Mouse (Mus musculus) heart, postnatal 0 days (tissue): ENCODE data around the gene Kctd7. TPM values are rescaled to one million over a fixed set of nuclear protein-coding genes. Genes with fewer than 3 reads are reported as not detected.
A peak's percentile ranks its signal among the peaks of the same experiment; 100 is the strongest.

ENCODE experiments used
- ATAC-seq: fragments of 200-750 bp; cut with Nextera tagmentation; 2 replicates; pipeline ENCODE4 v1.8.0; 2017; ENCODE audit warnings: low read depth, moderate number of reproducible peaks, moderate library complexity; ENCODE audit not compliant: insufficient read depth
- DNase-seq: peaks from one replicate; pipeline ENCODE4 v3.0.0-alpha.2; 2016; ENCODE audit warnings: low spot score
- H3K27ac ChIP-seq: fragments of 300-500 bp; sonication (generic); 2 replicates; pipeline ENCODE4 v1.5.1; 2014; ENCODE audit warnings: low read depth, mild to moderate bottlenecking
- H3K27me3 ChIP-seq: fragments of 300-500 bp; sonication (generic); 2 replicates; pipeline ENCODE4 v1.6.1; 2014; ENCODE audit warnings: low read length, mixed read lengths; ENCODE audit not compliant: control insufficient read depth, insufficient read depth
- H3K36me3 ChIP-seq: fragments of 300-500 bp; sonication (generic); replicated peaks from 2 replicates; pipeline ENCODE4 v1.6.1; 2014; ENCODE audit warnings: low read length, mixed read lengths; ENCODE audit not compliant: control insufficient read depth, insufficient read depth
- H3K4me1 ChIP-seq: fragments of 300-500 bp; sonication (generic); 2 replicates; pipeline ENCODE4 v1.6.1; 2014; ENCODE audit warnings: antibody characterized with exemption; ENCODE audit not compliant: control insufficient read depth, insufficient read depth
- H3K4me2 ChIP-seq: fragments of 300-500 bp; sonication (generic); 2 replicates; pipeline ENCODE4 v1.6.1; 2014; ENCODE audit warnings: low read depth, mild to moderate bottlenecking, low read length, moderate library complexity
- H3K4me3 ChIP-seq: fragments of 300-500 bp; sonication (generic); 2 replicates; pipeline ENCODE4 v1.5.1; 2014; ENCODE audit warnings: low read depth, low read length
- H3K9ac ChIP-seq: fragments of 300-500 bp; sonication (generic); replicated peaks from 2 replicates; pipeline ENCODE4 v1.6.1; 2014; ENCODE audit warnings: low read depth, low read length, mixed read lengths
- H3K9me3 ChIP-seq: fragments of 300-500 bp; sonication (generic); replicated peaks from 2 replicates; pipeline ENCODE4 v1.6.1; 2016; ENCODE audit warnings: low read length; ENCODE audit not compliant: control insufficient read depth
- CTCF ChIP-seq: IDR thresholded peaks from 2 replicates; pipeline ENCODE4 v1.5.1; 2016; ENCODE audit warnings: antibody characterized with exemption, control low read depth, low read depth
- EP300 ChIP-seq: IDR thresholded peaks from 2 replicates; pipeline ENCODE4 v1.6.1; 2016; ENCODE audit warnings: antibody characterized with exemption, low read depth
- WGBS: fragments of 180-500 bp; shearing (Covaris S2); extraction: QIAGEN DNeasy Blood & Tissue Kit; methylation state at CpG from one replicate; pipeline ENCODE4 v1.1.7; 2014; 5-methylcytosine and 5-hydroxymethylcytosine counted together
- polyA plus RNA-seq: library from polyadenylated mRNA; unstranded; fragments of >200 nt; fragmentation: Nextera tagmentation; extraction: Ambion mirVana; gene quantifications from 2 replicates; pipeline ENCODE4 v1.2.1, GENCODE M21; 2015
- total RNA-seq: library from RNA; depleted of rRNA; stranded (reverse); fragments of >200 nt; gene quantifications from 2 replicates; pipeline ENCODE4 v1.2.3, GENCODE M21; 2014; ENCODE audit warnings: low replicate concordance

Gene Kctd7
- total and polyA plus RNA-seq, 2 experiments from 2014 or later = 4.2 to 4.8 TPM

DNA sequence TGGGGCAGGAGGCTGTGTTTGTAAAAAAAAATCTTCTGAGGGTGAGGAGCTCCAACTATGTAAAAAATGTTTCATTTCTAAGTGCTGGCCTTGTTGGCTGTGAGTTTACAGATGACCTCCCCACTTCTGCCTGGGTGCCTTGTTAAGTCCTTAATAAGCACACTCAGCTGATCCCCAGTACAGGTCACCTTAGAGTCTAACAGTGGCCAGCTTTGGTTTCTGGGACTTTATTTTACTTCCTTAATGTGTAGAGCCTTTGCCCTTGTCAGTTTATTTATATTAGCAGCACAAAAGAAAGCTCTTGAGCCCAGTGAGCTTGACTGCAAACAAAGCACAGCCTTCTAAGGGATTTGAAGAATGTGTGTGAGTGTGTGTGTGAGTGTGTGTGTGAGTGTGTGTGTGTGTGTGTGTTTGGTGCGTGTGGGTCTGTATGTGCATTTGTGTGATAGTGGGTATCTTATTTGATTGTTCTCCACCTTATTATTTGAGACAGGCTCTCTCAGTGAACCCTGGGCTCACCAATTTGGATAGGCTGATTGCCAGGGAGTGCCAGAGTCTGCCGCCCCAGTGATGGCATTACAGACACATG is 47.8 kb downstream of the Kctd7 start:
- TF ChIP-seq CTCF = no peak
- TF ChIP-seq EP300 = no peak
- no peak overlapping the region for H3K4me2 ChIP-seq
- no peaks in the 10 kb centered on the region for H3K9me3 ChIP-seq
- H3K4me3 ChIP-seq = no peak overlapping the region
- ATAC-seq (peak; percentile 67), DNase-seq (peak; percentile 37)
- WGBS = 22% methylated on average over 2 of the region's 2 CpGs
- peaks cover 58% of the 10 kb centered on the region for H3K36me3 ChIP-seq
- no peak overlapping the region for H3K9ac ChIP-seq
- peak overlapping the region; percentile 75 for H3K27ac ChIP-seq
- peaks cover 18% of the 10 kb centered on the region; the same call in 1 of the 2 replicates for H3K4me1 ChIP-seq
- H3K27me3 ChIP-seq = no peaks in the 10 kb centered on the region

DNA sequence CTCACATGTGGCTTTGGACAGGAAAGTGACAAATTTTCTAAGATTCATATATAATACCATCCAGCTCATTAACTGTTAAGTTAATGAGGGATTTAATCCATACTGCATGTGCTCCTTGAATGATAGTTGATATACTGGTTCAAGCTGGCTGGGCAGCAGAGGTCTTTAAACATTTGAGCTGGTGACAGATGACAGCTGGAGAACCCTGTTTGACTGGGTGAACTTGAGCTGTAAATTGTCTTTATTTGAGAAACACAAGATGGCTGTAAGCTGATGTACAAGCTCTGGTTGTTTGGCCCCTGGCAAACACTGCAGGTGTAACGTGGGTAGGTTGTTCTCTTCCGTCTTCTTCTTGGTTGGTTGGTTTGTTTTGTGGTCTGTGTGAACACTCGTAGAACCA is 49.1 kb downstream of the Kctd7 start:
- Histone ChIP-seq H3K27me3 (no peaks in the 10 kb centered on the region), H3K4me3 (no peak overlapping the region), H3K27ac (no peak overlapping the region), H3K9ac (no peak overlapping the region), H3K4me2 (no peak overlapping the region), H3K9me3 (no peaks in the 10 kb centered on the region), H3K36me3 (peaks cover 61% of the 10 kb centered on the region), H3K4me1 (peaks cover 18% of the 10 kb centered on the region; the same call in 1 of the 2 replicates)
- no peak for TF ChIP-seq CTCF
- no peak for TF ChIP-seq EP300
- 87% methylated on average over 3 of the region's 3 CpGs for WGBS
- no peak for DNase-seq
- no peak for ATAC-seq

DNA sequence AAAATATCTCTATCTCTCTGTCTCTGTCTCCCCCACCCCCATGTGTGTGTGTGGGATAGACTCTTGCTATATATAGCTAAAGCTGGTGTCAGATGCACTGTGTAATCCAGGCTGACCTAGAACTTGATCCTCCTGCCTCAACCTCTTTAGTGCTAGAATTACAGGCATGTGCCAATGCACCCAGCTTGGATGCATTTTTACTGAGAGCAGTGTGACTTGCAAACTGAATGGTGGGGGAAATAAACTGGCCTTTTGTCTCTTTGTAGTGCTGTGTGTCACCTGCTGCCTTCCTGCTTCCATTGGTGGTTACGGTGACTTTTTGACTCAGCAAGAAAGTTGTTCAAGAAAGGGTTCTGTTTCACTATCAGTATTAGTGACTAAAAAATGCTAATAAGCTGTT is 51.6 kb downstream of the Kctd7 start:
- Histone ChIP-seq H3K4me2 (no peak overlapping the region), H3K9ac (no peak overlapping the region), H3K27me3 (no peaks in the 10 kb centered on the region), H3K9me3 (no peaks in the 10 kb centered on the region), H3K4me3 (no peak overlapping the region), H3K4me1 (peaks cover 18% of the 10 kb centered on the region; the same call in 1 of the 2 replicates), H3K36me3 (peaks cover 56% of the 10 kb centered on the region), H3K27ac (no peak overlapping the region)
- WGBS = 76% methylated on average over 1 of the region's 1 CpGs
- no peak for ATAC-seq
- TF ChIP-seq CTCF = no peak
- no peak for TF ChIP-seq EP300
- DNase-seq = no peak

DNA sequence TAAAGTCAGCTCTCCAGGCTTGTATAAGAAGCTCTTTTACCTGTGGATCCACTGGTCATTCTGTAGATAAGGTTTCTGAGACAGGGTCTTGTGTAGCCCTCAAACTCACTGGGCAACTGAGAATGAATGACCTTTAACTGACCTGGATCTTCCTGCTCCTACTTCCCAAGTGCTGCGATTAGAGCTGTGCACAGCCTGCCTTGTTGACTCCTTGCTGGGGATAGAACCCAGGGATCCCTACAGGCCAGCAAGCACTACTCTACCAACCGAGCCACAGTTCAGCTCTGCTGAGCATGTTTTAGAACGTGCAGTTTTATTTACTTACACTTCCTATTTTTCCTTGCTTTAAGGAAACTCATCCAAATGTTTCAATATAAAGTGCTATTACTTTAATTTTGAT is 52.8 kb downstream of the Kctd7 start:
- TF ChIP-seq CTCF (no peak), EP300 (no peak)
- no peak for ATAC-seq

DNA sequence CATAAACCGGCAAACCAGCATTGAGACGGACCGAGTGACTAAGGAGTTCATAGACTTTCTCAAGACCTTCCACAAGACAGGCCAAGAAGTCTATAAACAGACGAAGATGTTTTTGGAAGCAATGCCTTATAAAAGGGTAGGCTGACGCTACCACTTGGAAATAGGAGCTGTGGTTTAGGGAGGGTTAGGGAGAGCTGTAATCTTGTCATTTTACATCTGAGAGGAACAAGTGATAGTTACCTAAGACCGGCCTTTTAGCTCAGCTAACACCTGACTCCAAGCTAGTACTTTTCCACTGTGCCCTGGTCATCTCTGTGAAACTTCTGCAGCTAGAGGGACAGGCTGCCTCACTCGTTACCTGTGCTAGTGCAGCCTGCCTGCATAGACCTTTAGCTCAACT is 53.3 kb downstream of the Kctd7 start:
- WGBS = 92% methylated on average over 7 of the region's 7 CpGs
- TF ChIP-seq CTCF (no peak), EP300 (no peak)
- Histone ChIP-seq H3K27me3 (no peaks in the 10 kb centered on the region), H3K4me1 (peaks cover 7% of the 10 kb centered on the region; the same call in 1 of the 2 replicates), H3K36me3 (peaks cover 52% of the 10 kb centered on the region), H3K9me3 (no peaks in the 10 kb centered on the region), H3K27ac (no peak overlapping the region), H3K9ac (no peak overlapping the region), H3K4me3 (no peak overlapping the region), H3K4me2 (no peak overlapping the region)
- no peak for DNase-seq
- ATAC-seq = no peak

More for the DNA sequence above, 52.8 kb downstream of the Kctd7 start:
- H3K27me3 ChIP-seq = no peaks in the 10 kb centered on the region
- no peak overlapping the region for H3K4me3 ChIP-seq
- peaks cover 54% of the 10 kb centered on the region for H3K36me3 ChIP-seq
- peaks cover 11% of the 10 kb centered on the region; the same call in 1 of the 2 replicates for H3K4me1 ChIP-seq
- no peak overlapping the region for H3K9ac ChIP-seq
- no peaks in the 10 kb centered on the region for H3K9me3 ChIP-seq
- 56% methylated on average over 3 of the region's 3 CpGs for WGBS
- no peak overlapping the region for H3K27ac ChIP-seq
- no peak for DNase-seq
- H3K4me2 ChIP-seq = no peak overlapping the region
